Mouse (Mus musculus): Measurements from ENCODE around the gene H2-Eb1.
"Not testable (repeated sequence)": the region's sequence is repeated elsewhere in the genome, so short reads cannot be mapped to it uniquely, and the experiment has no call there.

Gene H2-Eb1

DNA sequence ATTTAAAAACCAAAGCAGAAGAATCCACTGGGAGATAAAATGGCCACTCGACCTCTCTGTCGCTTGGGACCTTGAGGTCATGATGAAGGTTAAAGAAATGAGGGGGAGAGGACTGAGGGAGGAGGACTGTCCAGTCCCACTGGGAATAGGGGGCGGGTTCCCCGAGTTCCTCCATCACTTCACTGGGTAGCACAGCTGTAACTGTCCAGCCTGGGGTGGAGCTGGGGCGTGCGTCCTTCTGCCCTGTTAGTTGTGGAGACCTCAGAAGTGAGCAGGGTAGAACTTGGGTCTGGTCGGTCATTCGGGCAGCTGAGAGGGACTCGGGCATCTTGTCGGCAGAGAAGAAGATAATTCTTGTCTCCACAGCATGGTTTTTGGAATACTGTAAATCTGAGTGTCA is 3.6 kb downstream of the H2-Eb1 start:
- in situ Hi-C loops (cut with MboI; ENCODE audit: low pct_unique_long_range_greater_than_20kb in 1 of 2, low sequenced_read_pairs in 2 of 2, unreplicated experiment in 1 of 2), result no loop called here

GRCm38 (mm10) chr17:34309683-34310385 is 4.2 kb downstream of the H2-Eb1 start:
- in situ Hi-C loops (cut with MboI; ENCODE audit: low pct_unique_long_range_greater_than_20kb in 1 of 2, low sequenced_read_pairs in 2 of 2, unreplicated experiment in 1 of 2), result no loop called here

DNA sequence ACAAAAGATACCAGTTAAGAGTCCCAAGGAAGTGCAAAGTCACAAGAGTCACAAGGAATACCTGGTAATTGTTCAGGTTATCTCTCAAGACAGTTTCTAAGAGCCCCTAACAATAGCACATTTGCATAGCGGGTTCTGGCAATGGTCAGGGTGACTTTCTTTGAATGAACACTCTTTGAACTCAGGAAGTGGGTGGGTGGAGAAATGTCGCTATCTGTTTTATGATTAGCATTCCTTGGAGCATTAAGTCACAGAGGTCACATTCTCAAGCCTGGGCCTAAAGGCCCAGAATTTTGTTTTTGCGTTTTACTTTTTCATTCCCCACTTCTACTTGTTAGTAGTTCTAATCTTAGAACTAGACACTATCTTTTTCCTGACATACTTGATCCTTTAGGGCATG is 4.9 kb downstream of the H2-Eb1 start:
- in situ Hi-C loops (cut with MboI; ENCODE audit: low pct_unique_long_range_greater_than_20kb in 1 of 2, low sequenced_read_pairs in 2 of 2, unreplicated experiment in 1 of 2), result not testable (repeated sequence)

GRCm38 (mm10) chr17:34312185-34312584 is 6.5 kb downstream of the H2-Eb1 start:
- in situ Hi-C loops (cut with MboI; ENCODE audit: low pct_unique_long_range_greater_than_20kb in 1 of 2, low sequenced_read_pairs in 2 of 2, unreplicated experiment in 1 of 2), result no loop called here

DNA sequence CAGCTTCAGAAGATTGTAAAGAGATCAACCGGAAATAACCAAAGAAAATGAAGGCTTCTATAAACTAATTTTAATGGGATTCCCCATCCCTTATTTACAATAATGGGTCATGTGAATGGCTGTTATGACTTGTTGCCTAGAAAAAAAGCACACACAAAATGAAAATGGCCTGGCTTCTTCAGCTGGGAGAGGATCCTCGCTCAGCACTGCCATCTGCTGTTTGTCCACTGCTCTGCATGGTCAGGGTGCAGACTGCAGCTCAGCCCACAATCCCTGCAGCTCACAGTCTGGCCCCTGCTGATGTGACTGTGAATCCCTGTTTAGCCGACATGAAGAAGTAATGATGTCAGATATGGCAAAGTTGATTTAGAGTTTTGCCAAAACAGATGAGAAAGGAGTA is 7.7 kb downstream of the H2-Eb1 start:
- in situ Hi-C loops (cut with MboI; ENCODE audit: low pct_unique_long_range_greater_than_20kb in 1 of 2, low sequenced_read_pairs in 2 of 2, unreplicated experiment in 1 of 2), result no loop called here

DNA sequence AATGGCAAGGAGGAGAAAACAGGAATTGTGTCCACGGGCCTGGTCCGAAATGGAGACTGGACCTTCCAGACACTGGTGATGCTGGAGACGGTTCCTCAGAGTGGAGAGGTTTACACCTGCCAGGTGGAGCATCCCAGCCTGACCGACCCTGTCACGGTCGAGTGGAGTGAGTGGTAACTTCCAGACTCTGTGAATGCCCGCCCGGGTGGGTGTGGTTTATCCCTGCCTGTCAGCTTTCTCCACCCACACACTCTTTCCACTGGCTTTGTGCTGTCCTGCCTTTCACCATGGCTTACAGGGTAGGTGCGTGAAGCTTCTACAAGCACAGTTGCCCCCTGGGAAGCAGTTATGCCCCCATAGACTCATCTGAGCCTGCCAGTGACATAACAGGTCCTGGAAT is 8.6 kb downstream of the H2-Eb1 start:
- in situ Hi-C loops (cut with MboI; ENCODE audit: low pct_unique_long_range_greater_than_20kb in 1 of 2, low sequenced_read_pairs in 2 of 2, unreplicated experiment in 1 of 2), result no loop called here

- in situ Hi-C loops (cut with MboI; ENCODE audit: low pct_unique_long_range_greater_than_20kb in 1 of 2, low sequenced_read_pairs in 2 of 2, unreplicated experiment in 1 of 2), result no loop called here
Measured at GRCm38 (mm10) chr17:34315512-34315911, 9.8 kb downstream of the H2-Eb1 start.

- in situ Hi-C loops (cut with MboI; ENCODE audit: low pct_unique_long_range_greater_than_20kb in 1 of 2, low sequenced_read_pairs in 2 of 2, unreplicated experiment in 1 of 2), result no loop called here
Measured at GRCm38 (mm10) chr17:34316697-34317096, 11.0 kb downstream of the H2-Eb1 start.

DNA sequence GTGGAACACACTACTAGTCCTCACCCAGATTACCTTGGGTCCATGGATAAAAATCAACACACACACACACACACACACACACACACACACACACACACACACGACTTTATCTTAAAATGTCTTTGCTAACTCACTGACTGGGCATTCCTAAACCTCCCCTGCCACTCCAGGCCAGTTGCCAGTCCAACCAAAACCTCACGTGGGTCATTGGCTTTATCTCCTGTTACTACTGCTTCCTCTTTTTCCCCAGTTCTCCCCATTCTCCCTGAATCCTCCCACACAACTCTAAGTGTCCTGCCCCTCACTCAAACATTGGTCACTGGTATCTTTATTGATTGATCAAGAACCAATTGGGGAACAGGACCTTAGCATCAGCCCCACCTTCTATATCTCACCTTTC is 11.6 kb downstream of the H2-Eb1 start:
- in situ Hi-C loops (cut with MboI; ENCODE audit: low pct_unique_long_range_greater_than_20kb in 1 of 2, low sequenced_read_pairs in 2 of 2, unreplicated experiment in 1 of 2), result no loop called here

- in situ Hi-C loops (cut with MboI; ENCODE audit: low pct_unique_long_range_greater_than_20kb in 1 of 2, low sequenced_read_pairs in 2 of 2, unreplicated experiment in 1 of 2), result no loop called here
Measured at GRCm38 (mm10) chr17:34325436-34325835, 19.8 kb downstream of the H2-Eb1 start, which contains the start of gene H2-Eb2. H2-Eb2 (plus strand) TSS chr17:34325665.

GRCm38 (mm10) chr17:34326373-34326772 is 20.7 kb downstream of the H2-Eb1 start:
- in situ Hi-C loops (cut with MboI; ENCODE audit: low pct_unique_long_range_greater_than_20kb in 1 of 2, low sequenced_read_pairs in 2 of 2, unreplicated experiment in 1 of 2), result no loop called here

GRCm38 (mm10) chr17:34329807-34330206 is 24.1 kb downstream of the H2-Eb1 start:
- in situ Hi-C loops (cut with MboI; ENCODE audit: low pct_unique_long_range_greater_than_20kb in 1 of 2, low sequenced_read_pairs in 2 of 2, unreplicated experiment in 1 of 2), result no loop called here

- in situ Hi-C loops (cut with MboI; ENCODE audit: low pct_unique_long_range_greater_than_20kb in 1 of 2, low sequenced_read_pairs in 2 of 2, unreplicated experiment in 1 of 2), result no loop called here
Measured at GRCm38 (mm10) chr17:34331200-34331599, 25.5 kb downstream of the H2-Eb1 start.

DNA sequence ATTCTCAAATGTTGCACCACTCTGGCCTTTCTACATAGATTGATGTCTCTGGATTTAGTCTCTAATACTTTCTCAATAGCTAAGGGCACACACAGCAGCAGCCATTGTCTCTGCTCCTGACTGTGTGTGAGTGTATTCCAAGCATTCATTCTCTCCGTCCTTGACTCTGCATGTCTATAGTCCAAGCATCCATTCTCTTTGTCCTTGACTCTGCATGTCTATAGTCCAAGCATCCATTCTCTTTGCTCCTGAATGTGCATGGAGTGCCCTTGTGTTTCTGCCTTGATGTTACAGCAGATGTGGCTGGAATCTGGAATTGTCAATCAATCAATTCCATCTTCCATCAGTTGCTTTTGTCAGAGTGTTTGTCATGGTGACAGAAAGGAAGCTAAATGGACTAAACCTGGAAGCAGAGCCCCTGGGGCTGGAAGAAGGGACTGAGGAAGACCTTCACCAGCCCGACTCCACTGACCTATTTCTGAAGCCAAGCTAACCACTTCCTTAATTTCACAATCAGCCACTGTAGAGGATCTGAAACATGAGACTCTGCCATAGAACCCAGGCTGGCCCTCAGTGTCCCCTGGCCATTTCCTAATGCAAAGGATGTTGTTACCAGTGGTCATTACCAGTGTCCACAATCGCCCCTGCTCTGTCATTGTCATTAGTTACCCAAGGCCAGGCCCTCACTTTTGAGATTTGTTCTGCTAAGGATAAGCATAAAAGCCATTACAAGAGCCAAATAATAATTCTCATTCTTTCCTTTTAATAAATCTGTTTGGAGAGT is 35.1 kb downstream of the H2-Eb1 start:
- in situ Hi-C loops (cut with MboI; ENCODE audit: low pct_unique_long_range_greater_than_20kb in 1 of 2, low sequenced_read_pairs in 2 of 2, unreplicated experiment in 1 of 2), result no loop called here

GRCm38 (mm10) chr17:34344882-34345281 is 39.2 kb downstream of the H2-Eb1 start:
- in situ Hi-C loops (cut with MboI; ENCODE audit: low pct_unique_long_range_greater_than_20kb in 1 of 2, low sequenced_read_pairs in 2 of 2, unreplicated experiment in 1 of 2), result no loop called here

DNA sequence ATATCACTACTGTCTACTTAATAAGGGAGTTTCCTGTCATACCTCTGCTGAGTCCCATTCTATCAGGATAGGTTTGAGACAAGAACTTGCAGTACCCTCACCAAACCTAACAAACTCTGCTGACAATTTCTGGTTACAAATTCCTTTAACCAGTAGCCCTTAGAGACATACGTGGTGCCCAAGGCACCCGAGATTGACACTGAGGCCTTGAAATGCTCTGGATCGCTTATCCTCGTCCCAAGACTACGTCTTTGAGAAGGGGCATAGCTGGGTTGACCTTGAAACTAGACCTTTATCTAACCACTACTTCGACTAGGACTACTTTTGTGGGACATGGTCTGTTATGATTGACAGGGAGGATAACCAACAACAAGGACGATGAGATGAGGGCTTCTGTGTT is 39.8 kb downstream of the H2-Eb1 start:
- in situ Hi-C loops (cut with MboI; ENCODE audit: low pct_unique_long_range_greater_than_20kb in 1 of 2, low sequenced_read_pairs in 2 of 2, unreplicated experiment in 1 of 2), result no loop called here

DNA sequence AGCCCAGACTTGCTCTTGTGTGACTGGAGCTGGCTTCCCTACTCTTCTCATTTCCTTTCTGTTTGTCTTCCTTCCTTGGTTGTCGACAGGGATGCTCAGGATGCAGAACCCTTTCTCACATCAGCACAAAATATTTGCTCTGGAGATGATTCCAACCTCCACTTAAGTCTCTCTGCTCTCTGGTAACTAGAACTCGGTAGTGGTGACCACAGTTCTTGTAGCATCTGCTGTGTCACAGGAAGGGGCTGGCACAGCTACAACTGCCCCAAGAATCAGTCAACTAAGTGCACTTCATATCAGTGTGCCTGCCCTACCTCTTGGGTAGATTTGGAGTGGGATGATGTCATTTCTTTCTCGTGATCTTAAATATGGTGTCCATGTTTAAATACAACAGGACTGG is 40.4 kb downstream of the H2-Eb1 start:
- in situ Hi-C loops (cut with MboI; ENCODE audit: low pct_unique_long_range_greater_than_20kb in 1 of 2, low sequenced_read_pairs in 2 of 2, unreplicated experiment in 1 of 2), result no loop called here

GRCm38 (mm10) chr17:34347606-34348308 is 42.1 kb downstream of the H2-Eb1 start:
- in situ Hi-C loops (cut with MboI; ENCODE audit: low pct_unique_long_range_greater_than_20kb in 1 of 2, low sequenced_read_pairs in 2 of 2, unreplicated experiment in 1 of 2), result no loop called here

DNA sequence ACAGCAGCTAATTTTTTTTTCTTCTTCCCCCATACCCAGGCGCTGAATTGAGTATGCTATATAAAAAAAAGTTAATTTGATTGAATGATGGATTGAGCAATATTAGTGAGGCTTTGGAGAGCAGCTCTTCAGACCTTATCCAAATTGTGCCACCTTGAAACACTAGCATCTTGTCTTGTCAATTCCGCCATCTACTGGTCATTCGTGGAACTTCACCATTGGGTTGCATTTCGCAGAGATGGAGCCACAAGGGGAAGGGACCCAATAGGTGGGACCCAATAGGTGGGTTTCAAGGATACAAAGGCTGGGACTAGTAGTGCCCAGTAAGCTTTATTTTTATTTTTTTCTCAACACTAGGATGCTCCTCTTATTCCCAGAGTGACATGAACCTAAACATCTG is 43.8 kb downstream of the H2-Eb1 start:
- in situ Hi-C loops (cut with MboI; ENCODE audit: low pct_unique_long_range_greater_than_20kb in 1 of 2, low sequenced_read_pairs in 2 of 2, unreplicated experiment in 1 of 2), result no loop called here

Measured in mouse embryonic stem cell (cell line).